Mouse (Mus musculus) brain, embryonic 14.5 days (tissue): Measurements from ENCODE around the gene Tmem175.
A peak's percentile ranks its signal among the peaks of the same experiment; 100 is the strongest.

Experiments used
- CTCF ChIP-seq: fragments of 200-500 bp; IDR thresholded peaks from 2 replicates; pipeline ENCODE4 v1.5.1; 2012; ENCODE audit warnings: inconsistent platforms, mild to moderate bottlenecking, moderate library complexity, borderline replicate concordance; ENCODE audit not compliant: insufficient read depth, insufficient read length; ENCODE audit errors: extremely low read depth
- POLR2A ChIP-seq: fragments of 200-500 bp; IDR thresholded peaks from 2 replicates; pipeline ENCODE4 v1.6.1; 2012; ENCODE audit warnings: mild to moderate bottlenecking, inconsistent platforms, borderline replicate concordance; ENCODE audit not compliant: poor library complexity, insufficient read depth, insufficient read length, severe bottlenecking; ENCODE audit errors: extremely low read depth

DNA sequence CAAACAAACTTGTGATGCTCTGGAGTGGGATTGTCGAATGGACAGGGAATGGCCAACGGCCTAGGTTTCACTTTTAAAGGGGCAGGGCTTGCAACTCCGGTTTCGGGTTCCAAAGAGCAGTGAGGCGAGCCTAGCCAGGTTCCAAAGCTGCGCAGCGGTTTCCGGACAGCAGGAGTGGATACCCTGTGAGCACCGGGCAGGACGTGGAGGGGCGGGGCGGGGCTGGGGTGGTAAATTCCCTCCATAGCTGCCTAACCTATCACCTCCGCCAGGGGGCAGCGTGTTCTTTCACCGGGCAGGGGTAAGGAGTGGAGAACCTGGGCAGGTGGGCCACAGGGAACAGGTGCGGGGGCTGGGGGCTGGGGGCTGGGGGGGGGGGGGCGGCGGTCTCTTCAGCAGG is 62.7 kb downstream of the Tmem175 start, which contains the start of gene Fgfrl1:
- TF ChIP-seq CTCF (peak; percentile 30; the same call in 1 of the 2 replicates), POLR2A (no peak)
